ENCODE assay signal across 1 mouse cellular context in genomic region chr19:46444209-46444608, GRCm38 (mm10).
TF ChIP-seq lines count a peak whose summit lies in the region.

No protein-coding gene starts in this region.

TF ChIP-seq in CH12.LX, 34 proteins besides CTCF, POLR2A, EP300 and RAD21:
- TF ChIP-seq MAX (IDR thresholded peaks at IDR 0.05; ENCODE audit: low read length): peak; percentile 37; the same call in 1 of the 2 replicates
- TF ChIP-seq BHLHE40 (IDR thresholded peaks at IDR 0.05; ENCODE audit: low read depth, low read length): peak; percentile 57; the same call in 1 of the 2 replicates
- no peak for TF ChIP-seq CHD2 (IDR thresholded peaks at IDR 0.05; ENCODE audit: low read length)
- TF ChIP-seq NRF1 (IDR thresholded peaks at IDR 0.05; ENCODE audit: low read depth, low read length): no peak
- no peak for TF ChIP-seq ZMIZ1 (IDR thresholded peaks at IDR 0.05; ENCODE audit: low read depth, low read length)
- peak; percentile 84 for TF ChIP-seq SMC3 (IDR thresholded peaks at IDR 0.05; ENCODE audit: low read depth, low read length)
